In the genomic region with DNA sequence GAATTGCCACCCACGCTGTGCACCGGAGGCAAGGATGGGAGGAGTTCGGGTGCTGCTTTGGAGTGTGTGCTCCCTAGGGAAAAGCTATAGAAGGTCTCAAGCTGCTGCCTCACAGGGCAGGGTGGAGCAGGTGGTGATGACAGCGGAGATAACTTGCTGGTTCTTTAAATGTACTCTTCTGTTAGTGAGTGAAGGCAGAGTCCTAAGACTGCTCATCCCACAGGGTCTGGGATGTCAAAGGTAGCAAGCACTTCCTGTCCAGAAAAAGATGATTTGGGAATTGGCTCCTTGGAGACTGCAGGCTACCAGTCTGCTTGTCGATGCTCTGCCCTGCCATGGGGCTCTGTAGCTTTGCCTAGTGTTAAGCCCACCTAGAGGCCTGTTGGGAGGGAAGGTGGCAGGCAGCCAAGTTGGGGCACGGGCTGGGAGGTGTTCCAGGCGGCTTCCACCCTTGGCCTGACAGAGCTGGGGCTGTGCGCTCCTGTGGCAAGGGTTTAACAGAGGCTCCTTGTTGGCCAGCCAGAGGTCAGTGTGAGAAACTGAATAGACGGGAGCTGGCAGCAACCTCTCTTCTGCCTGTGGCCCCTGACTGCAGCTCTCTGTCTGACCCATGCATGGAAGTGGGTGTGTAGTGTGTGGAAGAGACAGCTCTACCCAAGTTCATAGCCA, we compare ENCODE assay signal across 7 mouse cellular contexts. TPM values are rescaled to one million over a fixed set of nuclear protein-coding genes. Genes with fewer than 3 reads are reported as not detected.
DNase-seq lines count a peak whose midpoint lies in the region; ATAC-seq lines count a peak whose summit lies in the region.

No protein-coding gene starts in this region.

- peaks cover 45% of the 10 kb centered on the region for H3K4me1 ChIP-seq in lung, embryonic 16.5 days (replicated peaks; ENCODE audit: control insufficient read depth, insufficient read depth, low read length)
- H3K4me1 ChIP-seq in embryonic facial prominence, embryonic 14.5 days (ENCODE audit: control insufficient read depth, insufficient read depth, low read length), result peaks cover 34% of the 10 kb centered on the region
- peaks cover 38 to 69% of the 10 kb centered on the region in 2 experiments for H3K4me1 ChIP-seq in heart, embryonic 14.5 days (ENCODE audit: control insufficient read depth in 2 of 2, insufficient read depth in 2 of 2, low read length in 2 of 2)
- peaks cover 42% of the 10 kb centered on the region for H3K4me1 ChIP-seq in neural tube, embryonic 13.5 days (replicated peaks)

- 46% methylated on average over 9 of the region's 9 CpGs for WGBS in lung, embryonic 16.5 days
- 58% methylated on average over 9 of the region's 9 CpGs for WGBS in embryonic facial prominence, embryonic 14.5 days
- 31% methylated on average over 9 of the region's 9 CpGs for WGBS in heart, embryonic 14.5 days
- 63% methylated on average over 9 of the region's 9 CpGs for WGBS in neural tube, embryonic 13.5 days

- peak; percentile 67 for ATAC-seq in lung, embryonic 16.5 days (ENCODE audit: low read depth)
- ATAC-seq in embryonic facial prominence, embryonic 14.5 days (ENCODE audit: low read depth), result peak; percentile 64
- ATAC-seq in heart, embryonic 14.5 days (ENCODE audit: insufficient number of reproducible peaks, insufficient read depth, low FRiP score, low read depth), result peak; percentile 86
- ATAC-seq in neural tube, embryonic 13.5 days (ENCODE audit: low read depth), result peak; percentile 77

- H3K36me3 ChIP-seq in lung, embryonic 16.5 days (ENCODE audit: control insufficient read depth, insufficient read depth, low read length), result no peaks in the 10 kb centered on the region
- H3K36me3 ChIP-seq in embryonic facial prominence, embryonic 14.5 days (ENCODE audit: control insufficient read depth, insufficient read depth, low read length), result peaks cover 7% of the 10 kb centered on the region; the same call in 1 of the 2 replicates
- peaks cover 8% of the 10 kb centered on the region for H3K36me3 ChIP-seq in heart, embryonic 14.5 days (ENCODE audit: control insufficient read depth, insufficient read depth, low read length)
- no peaks in the 10 kb centered on the region for H3K36me3 ChIP-seq in neural tube, embryonic 13.5 days

- H3K4me2 ChIP-seq in lung, embryonic 16.5 days (ENCODE audit: low read depth, low read length), result no peak overlapping the region
- no peak overlapping the region; the same call in 1 of the 2 replicates for H3K4me2 ChIP-seq in embryonic facial prominence, embryonic 14.5 days (ENCODE audit: low read depth, low read length)
- H3K4me2 ChIP-seq in heart, embryonic 14.5 days (ENCODE audit: low read length), result peak overlapping the region; percentile 32
- H3K4me2 ChIP-seq in neural tube, embryonic 13.5 days, result no peak overlapping the region

- H3K27ac ChIP-seq in lung, embryonic 16.5 days (ENCODE audit: low read length), result peak overlapping the region; percentile 58
- peak overlapping the region; percentile 18; the same call in 1 of the 2 replicates for H3K27ac ChIP-seq in embryonic facial prominence, embryonic 14.5 days (replicated peaks; ENCODE audit: low read depth, low read length)
- peak overlapping the region; percentile 75 to 78 for H3K27ac ChIP-seq in heart, embryonic 14.5 days (replicated peaks in 1 of 2; ENCODE audit: control insufficient read depth in 1 of 2, insufficient read depth in 1 of 2, low read depth in 2 of 2, low read length in 2 of 2)
- H3K27ac ChIP-seq in neural tube, embryonic 13.5 days (replicated peaks), result no peak overlapping the region; the same call in 1 of the 2 replicates

- no peak for DNase-seq in lung, postnatal 25 days (ENCODE audit: low spot score)
- peak; percentile 77 for DNase-seq in embryonic facial prominence, embryonic 14.5 days (ENCODE audit: low spot score)
- DNase-seq in kidney, postnatal 10 days, result peak; percentile 73
- DNase-seq in B cell, adult 2 months, result no peak

- H3K9ac ChIP-seq in lung, embryonic 16.5 days (ENCODE audit: low read length), result peak overlapping the region; percentile 40; the same call in 1 of the 2 replicates
- no peak overlapping the region for H3K9ac ChIP-seq in embryonic facial prominence, embryonic 14.5 days (ENCODE audit: low read depth, low read length)
- peak overlapping the region; percentile 35; the same call in 1 of the 2 replicates for H3K9ac ChIP-seq in heart, embryonic 14.5 days (ENCODE audit: low read length)
- no peak overlapping the region for H3K9ac ChIP-seq in neural tube, embryonic 13.5 days

- H3K27me3 ChIP-seq in lung, embryonic 16.5 days (ENCODE audit: control insufficient read depth, insufficient read depth, low read depth, low read length), result no peaks in the 10 kb centered on the region
- H3K27me3 ChIP-seq in embryonic facial prominence, embryonic 14.5 days (replicated peaks; ENCODE audit: control insufficient read depth, insufficient read depth, low read length), result no peaks in the 10 kb centered on the region
- no peaks in the 10 kb centered on the region for H3K27me3 ChIP-seq in heart, embryonic 14.5 days (ENCODE audit: control insufficient read depth, insufficient read depth, low read length)
- no peaks in the 10 kb centered on the region for H3K27me3 ChIP-seq in neural tube, embryonic 13.5 days

- no peak overlapping the region for H3K4me3 ChIP-seq in lung, embryonic 16.5 days (ENCODE audit: low read length)
- no peak overlapping the region for H3K4me3 ChIP-seq in embryonic facial prominence, embryonic 14.5 days (ENCODE audit: low read depth, low read length)
- H3K4me3 ChIP-seq in heart, embryonic 14.5 days (ENCODE audit: control insufficient read depth in 1 of 2, insufficient read depth in 1 of 2, low read depth in 1 of 2, low read length in 2 of 2), result no peak overlapping the region
- H3K4me3 ChIP-seq in neural tube, embryonic 13.5 days, result no peak overlapping the region

- H3K9me3 ChIP-seq in lung, embryonic 16.5 days (ENCODE audit: control insufficient read depth, low read length), result no peaks in the 10 kb centered on the region
- no peaks in the 10 kb centered on the region for H3K9me3 ChIP-seq in embryonic facial prominence, embryonic 14.5 days (ENCODE audit: control insufficient read depth, low read length)
- H3K9me3 ChIP-seq in heart, embryonic 14.5 days (ENCODE audit: control insufficient read depth, low read length), result no peaks in the 10 kb centered on the region
- no peaks in the 10 kb centered on the region for H3K9me3 ChIP-seq in neural tube, embryonic 13.5 days

RNA-seq across cellular contexts. Expression of a gene that starts 13.5 kb away (rescaled TPM):
- 57.3 and 61.5 TPM in 2 replicates for polyA plus RNA-seq in lung, embryonic 16.5 days (2015; fragmentation: Nextera tagmentation; extraction: Ambion mirVana)
- 54.0 and 56.5 TPM in 2 replicates for polyA plus RNA-seq in embryonic facial prominence, embryonic 14.5 days (2014; fragmentation: Nextera tagmentation; extraction: Ambion mirVana)
- 50.9 and 56.0 TPM in 2 replicates for polyA plus RNA-seq in heart, embryonic 14.5 days (2014; fragmentation: Nextera tagmentation; extraction: Ambion mirVana)
- 16.2 and 20.0 TPM in 2 replicates for polyA plus RNA-seq in neural tube, embryonic 13.5 days (2015; fragmentation: Nextera tagmentation; extraction: Ambion mirVana)

RNA-seq across cellular contexts. Expression of a gene that starts 37.5 kb away (rescaled TPM):
- 57.9 and 58.1 TPM in 2 replicates for polyA plus RNA-seq in lung, embryonic 16.5 days (2015; fragmentation: Nextera tagmentation; extraction: Ambion mirVana)
- polyA plus RNA-seq in embryonic facial prominence, embryonic 14.5 days (2014; fragmentation: Nextera tagmentation; extraction: Ambion mirVana), result 52.2 and 53.3 TPM in 2 replicates
- 46.2 and 48.2 TPM in 2 replicates for polyA plus RNA-seq in heart, embryonic 14.5 days (2014; fragmentation: Nextera tagmentation; extraction: Ambion mirVana)
- polyA plus RNA-seq in neural tube, embryonic 13.5 days (2015; fragmentation: Nextera tagmentation; extraction: Ambion mirVana), result 50.2 and 57.9 TPM in 2 replicates

Comparison
In these comparisons a context has a peak if more than half of its experiments do, and no peak if none do; other contexts are left out.
1. H3K9ac ChIP-seq: peak in lung, embryonic 16.5 days (single experiment) and heart, embryonic 14.5 days (single experiment); none in embryonic facial prominence, embryonic 14.5 days (single experiment) and neural tube, embryonic 13.5 days (single experiment).
2. DNase-seq: peak in embryonic facial prominence, embryonic 14.5 days (single experiment) and kidney, postnatal 10 days (single experiment); none in lung, postnatal 25 days (single experiment) and B cell, adult 2 months (0 of 2).
3. Peak in every context shown above with its lines, with median percentiles within 50 percentile points of each other: ATAC-seq.